Mouse (Mus musculus) adipocyte (in vitro differentiated cells): ENCODE measurements at regions not wholly inside any gene's neighbourhood (a gene's known extent, or its start where the extent isn't known, plus 50 kb on each side); places are given as distances from the start of the nearest gene placed in this dataset.
"Not testable (repeated sequence)": the region's sequence is repeated elsewhere in the genome, so short reads cannot be mapped to it uniquely, and the experiment has no call there.

Source experiments
- DNase-seq: peaks from one replicate; pipeline ENCODE4 v3.0.0-alpha.2; 2016; ENCODE audit warnings: low spot score

GRCm38 (mm10) chr3:133665425-133666317 lies 120.7 kb upstream of the Tet2 start:
- no peak for DNase-seq

DNA sequence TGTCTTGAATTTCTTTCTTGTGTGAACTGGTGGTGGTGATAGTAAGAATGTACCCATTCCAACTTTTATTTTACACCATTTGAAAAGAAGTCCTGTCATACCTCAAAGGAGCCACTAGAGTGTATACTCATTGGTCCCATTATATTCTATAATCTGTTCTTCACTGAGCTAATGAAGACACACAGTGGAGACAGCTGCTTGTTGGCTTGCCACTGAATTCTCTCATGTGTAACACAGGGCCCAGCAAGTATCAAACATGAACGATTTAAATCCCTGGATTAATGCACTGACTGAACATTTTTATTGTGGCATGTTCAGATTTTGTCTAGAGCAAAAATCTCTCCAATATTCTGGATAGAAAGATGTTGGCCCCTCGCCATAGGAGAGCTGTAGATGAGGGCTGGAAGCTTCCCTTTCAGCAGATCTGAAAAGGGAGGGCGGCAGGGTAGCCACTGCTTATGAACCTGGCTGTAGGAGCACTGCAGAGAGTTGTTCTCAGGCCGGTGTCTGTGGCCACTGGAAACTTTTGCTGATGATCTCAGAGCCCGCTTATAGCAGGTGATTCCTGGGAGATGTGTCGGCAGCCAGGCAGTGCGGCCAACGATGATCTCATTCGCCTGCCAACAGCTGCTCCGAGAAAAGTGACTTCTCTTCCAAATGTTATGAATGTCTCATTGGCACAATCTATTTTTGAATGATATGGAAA lies 128.0 kb upstream of the Tet2 start:
- DNase-seq, result peak; percentile 13

DNA sequence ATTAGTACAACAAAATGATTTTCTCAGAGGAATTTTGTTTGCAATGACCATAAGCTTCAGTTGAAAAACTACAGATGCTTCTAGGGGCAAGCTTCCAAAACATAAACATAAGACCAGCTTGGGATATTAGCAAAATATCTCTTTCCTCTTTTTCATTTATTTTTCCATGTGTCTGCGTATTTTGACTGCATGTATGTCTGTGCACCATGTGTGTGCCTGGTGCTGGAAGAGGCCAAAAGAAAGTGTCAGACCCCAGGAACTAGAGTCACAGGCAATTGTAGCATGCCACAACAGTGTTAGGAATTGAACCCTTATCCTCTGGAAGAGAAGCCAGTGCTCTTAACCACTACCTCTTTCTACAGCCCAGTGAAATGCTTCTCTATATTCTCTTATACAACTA lies 133.0 kb upstream of the Tet2 start:
- no peak for DNase-seq

GRCm38 (mm10) chr3:133679891-133680290 lies 135.0 kb upstream of the Tet2 start:
- no peak for DNase-seq

- no peak for DNase-seq
These were observed 135.4 kb upstream of the Tet2 start for GRCm38 (mm10) chr3:133680343-133680742.

- no peak for DNase-seq
These were observed 135.9 kb upstream of the Tet2 start for GRCm38 (mm10) chr3:133680805-133681204.

DNA sequence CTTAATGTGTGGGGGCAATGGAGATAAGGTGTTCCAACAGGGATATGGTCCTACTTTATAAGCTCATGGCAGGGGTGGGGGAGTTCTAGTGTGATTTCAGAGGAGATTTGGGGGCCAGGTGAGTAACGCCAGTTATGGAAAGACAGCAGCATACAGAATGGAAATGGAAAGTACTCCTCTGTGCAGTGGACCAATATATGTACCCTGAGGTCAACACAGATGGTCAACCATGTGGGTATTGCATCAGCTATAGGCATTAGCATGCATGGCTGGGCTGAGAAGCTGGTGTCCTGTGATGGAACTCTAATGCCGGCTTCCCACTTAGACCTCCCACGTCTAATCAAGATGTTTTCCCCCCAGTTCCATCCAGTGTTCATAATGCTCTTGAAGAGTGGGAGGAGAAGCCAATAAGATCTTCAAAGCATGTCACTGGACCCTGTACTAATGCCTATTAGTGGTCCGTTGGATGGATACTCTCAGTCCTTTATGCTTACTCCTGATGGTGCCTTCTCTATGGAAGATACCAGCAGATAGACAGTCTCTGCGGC lies 139.3 kb upstream of the Tet2 start:
- DNase-seq, result no peak

GRCm38 (mm10) chr3:133684747-133685146 lies 139.8 kb upstream of the Tet2 start:
- DNase-seq, result no peak

GRCm38 (mm10) chr3:133685393-133685792 lies 140.5 kb upstream of the Tet2 start:
- DNase-seq, result no peak

DNA sequence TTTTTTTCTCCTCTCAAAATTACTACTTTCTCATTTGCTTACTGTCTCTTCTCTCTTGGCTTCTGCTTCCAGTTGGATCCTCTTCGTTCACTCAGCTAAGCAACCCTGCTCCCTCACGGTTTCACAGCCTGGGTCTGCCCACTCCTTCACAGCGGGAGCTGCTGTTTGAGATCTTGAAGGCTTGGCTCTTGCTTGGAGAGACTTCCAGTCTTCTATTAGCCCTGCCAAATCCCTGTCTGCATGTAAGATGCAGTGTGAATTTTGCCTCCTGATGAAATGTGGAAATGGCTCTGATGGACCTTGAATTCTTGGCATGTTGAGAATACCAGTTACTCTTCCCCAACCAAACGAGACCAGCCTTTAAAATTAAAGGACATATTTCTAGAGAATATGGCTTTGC lies 149.1 kb upstream of the Tet2 start:
- DNase-seq, result no peak

DNA sequence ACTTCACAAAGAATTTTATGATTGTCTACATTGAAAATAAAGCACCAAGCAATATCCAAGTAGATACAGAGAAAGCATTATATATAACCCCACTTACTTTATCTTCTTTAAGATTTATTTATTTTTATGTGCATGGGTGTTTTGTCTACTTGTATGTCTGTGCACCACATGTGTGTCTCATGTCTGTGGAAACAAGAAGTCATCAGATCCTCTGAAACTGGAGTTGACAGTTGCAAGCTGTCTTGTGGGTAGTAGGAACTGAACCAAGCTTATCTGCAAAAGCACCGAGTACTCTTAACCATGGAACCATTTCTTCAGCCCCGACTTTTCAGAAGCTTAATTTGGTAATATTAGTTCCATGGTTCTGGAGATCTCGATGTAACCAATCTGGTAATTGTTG lies 151.2 kb upstream of the Tet2 start:
- DNase-seq, result no peak

GRCm38 (mm10) chr3:133704849-133705248 lies 159.9 kb upstream of the Tet2 start:
- not testable (repeated sequence) for DNase-seq

GRCm38 (mm10) chr3:133711518-133711917 lies 166.6 kb upstream of the Tet2 start:
- DNase-seq, result no peak

DNA sequence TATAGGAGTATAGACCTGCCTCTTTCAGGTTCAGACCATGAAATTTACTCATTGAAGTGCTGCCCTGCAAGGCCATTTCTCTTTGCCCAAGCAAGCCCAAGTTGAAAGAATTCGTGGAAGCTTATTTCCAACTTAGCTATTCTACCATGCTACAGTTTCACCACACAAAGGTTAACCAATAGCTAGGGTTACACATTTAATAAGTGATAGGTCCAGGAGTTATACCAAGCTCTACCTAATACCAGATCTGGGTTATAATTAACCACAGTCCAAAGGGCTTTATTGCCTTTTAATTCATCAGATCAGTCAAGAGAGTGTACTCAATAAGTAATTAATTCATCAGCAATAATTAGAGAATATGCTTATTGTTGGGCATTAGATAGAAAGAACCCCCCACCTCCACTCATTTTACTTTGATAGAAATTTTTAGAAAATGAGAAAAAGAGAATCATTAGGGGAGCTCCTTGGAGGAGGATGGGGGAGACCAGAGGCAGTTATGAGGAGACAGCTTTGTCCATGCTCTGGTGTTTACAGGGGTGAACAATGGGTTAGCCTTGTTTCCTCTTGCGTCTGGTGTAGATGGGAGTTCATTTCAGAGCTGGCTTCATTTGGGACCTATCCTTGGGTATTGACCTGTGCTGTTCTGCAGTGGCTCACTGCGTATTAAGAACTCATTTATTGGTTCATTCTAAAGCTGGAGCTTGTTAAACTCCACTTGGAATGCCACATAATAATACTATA lies 177.8 kb upstream of the Tet2 start:
- no peak for DNase-seq

GRCm38 (mm10) chr3:133726831-133727230 lies 181.9 kb upstream of the Tet2 start:
- no peak for DNase-seq

- DNase-seq, result no peak
These were observed 190.7 kb upstream of the Tet2 start for GRCm38 (mm10) chr3:133735603-133736002.

DNA sequence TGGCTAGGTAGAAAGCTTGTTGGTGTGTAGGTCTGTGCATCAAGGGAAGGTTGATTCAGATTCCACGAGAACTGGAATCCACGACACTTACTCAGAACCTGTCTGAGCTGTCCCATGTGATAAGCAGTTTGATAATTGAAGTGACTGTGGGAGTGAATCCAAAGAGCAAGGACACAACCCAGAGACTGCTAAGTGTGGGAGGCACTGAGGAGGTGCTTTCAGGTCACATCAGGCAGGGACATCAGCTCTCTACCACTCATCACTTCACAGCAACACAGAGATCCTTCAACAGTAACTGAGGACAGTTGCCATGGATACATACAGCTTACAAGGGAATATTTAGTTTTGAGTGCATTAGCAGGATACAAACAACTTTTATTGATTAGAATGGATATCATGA lies 194.0 kb upstream of the Tet2 start:
- no peak for DNase-seq

GRCm38 (mm10) chr3:133744552-133745118 lies 199.7 kb upstream of the Tet2 start:
- no peak for DNase-seq

GRCm38 (mm10) chr3:133748756-133749737 lies 204.1 kb upstream of the Tet2 start:
- DNase-seq, result peak; percentile 12

DNA sequence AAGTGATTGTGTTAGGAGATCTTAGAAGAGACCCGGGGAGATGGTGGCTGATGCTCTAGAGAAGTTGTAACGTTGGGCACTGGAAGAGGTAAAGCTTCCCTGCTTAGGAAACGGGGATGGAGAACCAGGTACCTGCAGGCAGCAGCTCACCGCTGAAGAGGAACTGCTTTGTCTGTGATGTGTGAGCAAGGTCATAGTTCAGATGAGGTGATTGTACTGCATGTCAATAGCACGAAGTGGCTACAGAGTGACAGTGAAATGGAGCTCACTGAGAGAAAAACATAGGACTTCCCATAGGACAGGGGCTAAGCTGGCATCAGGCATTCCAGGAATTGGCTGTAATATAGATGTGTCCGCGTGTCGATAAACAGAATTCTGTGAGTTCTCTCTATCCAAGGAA lies 205.1 kb upstream of the Tet2 start:
- DNase-seq, result no peak

DNA sequence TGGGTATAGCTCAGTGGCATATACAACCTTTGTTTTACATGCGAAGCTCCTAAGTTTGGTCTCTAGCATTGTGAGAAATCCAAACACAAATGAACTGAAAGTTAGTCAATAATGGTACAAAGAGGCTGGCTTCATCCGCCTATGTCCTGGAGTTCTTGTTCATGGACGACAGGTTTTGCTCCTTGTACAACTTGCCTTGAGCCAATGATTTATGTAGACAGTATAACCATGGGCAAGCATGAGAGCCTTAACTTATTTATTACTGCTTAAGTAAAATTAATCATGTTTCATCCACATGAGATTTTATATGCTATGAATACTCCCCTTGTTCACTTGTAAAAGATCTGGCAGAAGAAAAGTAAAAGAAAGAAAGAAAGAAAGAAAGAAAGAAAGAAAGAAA lies 205.7 kb upstream of the Tet2 start:
- DNase-seq, result no peak
